Mouse (Mus musculus): ENCODE measurements at regions not wholly inside any gene's neighbourhood (a gene's known extent, or its start where the extent isn't known, plus 50 kb on each side); places are given as distances from the start of the nearest gene placed in this dataset.

GRCm38 (mm10) chr17:63757896-63758695 lies 104.8 kb upstream of the Fer start:
- TF ChIP-seq POLR2A (IDR thresholded peaks at IDR 0.05; ENCODE audit: extremely low read depth, insufficient read depth, low read length) (no peak), CTCF (IDR thresholded peaks at IDR 0.05; ENCODE audit: low read depth, low read length) (no peak)
